Mouse (Mus musculus) WW6 (cell line): ENCODE results near the gene Ubl3.

Source experiments
- DNase-seq: peaks from one replicate; pipeline ENCODE4 v3.0.0-alpha.2; 2013; ENCODE audit warnings: low read depth, low spot score

The Ubl3 gene

DNA sequence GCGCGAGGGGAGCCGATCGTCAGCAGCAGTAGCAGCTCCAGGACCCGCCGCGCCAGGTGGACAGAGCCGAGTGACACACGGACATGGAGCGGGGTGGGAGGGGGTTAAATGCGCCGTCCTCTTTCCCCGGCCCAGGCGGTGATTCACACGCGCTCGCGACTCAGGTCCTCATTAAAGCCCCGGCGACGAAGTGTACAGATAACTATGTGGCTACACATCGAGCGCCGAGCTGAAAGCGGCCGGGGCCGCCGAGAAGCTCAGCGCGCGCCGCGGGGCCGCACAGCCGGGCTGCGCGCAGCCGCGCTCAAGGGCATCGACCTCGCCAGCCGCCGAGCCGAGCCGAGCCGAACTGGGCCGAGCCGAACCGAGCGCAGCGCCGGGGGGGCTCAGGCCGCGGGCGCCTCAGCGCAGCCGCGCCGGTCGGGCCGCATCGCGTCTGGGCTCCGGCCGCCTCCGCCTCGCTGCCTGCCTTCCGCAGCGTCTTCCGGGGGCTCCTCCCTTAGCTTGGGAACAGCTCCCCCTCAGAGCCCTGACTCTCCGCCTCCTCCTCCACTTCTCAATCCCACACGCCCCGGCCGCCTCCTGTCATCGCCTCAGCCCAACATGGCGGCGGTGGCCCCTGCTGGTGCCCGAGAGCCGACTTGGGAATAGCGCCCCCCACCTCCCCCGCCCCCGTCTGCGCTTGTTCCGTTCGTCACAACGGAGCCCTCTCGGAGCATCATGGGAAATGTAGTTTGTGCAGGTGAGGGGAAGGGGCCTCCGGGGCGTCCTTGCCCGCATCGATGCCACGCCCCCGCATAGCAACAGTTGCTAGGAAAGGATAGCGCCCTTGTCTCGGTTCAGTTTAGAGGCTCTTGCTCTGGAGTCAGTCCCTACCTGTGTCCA is at the start of gene Ubl3:
Ubl3 (minus strand) TSS at position 603 of the 885 bp plus-strand sequence.
- peak; percentile 95 for DNase-seq

DNA sequence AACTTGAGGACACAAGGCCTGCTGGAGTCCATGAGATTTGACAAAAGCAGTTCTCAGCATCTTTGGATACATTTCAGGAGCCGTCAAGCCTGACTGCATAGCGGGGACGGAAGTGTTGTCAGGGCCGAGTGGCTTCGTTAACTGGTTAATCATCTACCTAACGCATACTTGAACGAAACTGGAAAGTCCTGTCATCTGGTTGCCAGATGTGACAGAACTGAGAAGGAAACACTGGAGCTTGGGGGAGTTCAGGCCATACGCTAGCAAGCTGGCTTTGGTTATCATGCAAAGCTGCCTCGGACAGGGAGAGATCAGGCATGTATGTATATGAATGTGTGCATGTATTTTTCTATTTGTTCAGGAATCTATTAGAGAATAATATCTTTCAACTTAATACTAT is 45.8 kb upstream of the Ubl3 start:
- DNase-seq, result no peak

GRCm38 (mm10) chr5:148596086-148596753 is 43.6 kb upstream of the Ubl3 start:
- DNase-seq, result no peak

DNA sequence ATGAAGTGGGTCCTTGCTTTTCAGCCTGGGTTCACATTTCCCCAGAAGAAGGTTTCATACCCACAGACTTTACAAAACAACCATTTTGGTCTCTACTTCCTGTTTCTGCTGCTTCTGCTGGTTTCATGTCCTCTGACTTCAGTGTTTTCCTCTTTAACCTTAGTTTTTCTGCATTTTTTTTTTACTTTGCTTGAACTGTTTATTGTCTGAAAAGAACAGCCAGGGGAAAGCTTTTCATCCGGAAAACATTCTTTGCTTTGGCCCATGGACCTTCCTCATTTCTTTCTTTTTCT is 42.8 kb upstream of the Ubl3 start:
- no peak for DNase-seq

DNA sequence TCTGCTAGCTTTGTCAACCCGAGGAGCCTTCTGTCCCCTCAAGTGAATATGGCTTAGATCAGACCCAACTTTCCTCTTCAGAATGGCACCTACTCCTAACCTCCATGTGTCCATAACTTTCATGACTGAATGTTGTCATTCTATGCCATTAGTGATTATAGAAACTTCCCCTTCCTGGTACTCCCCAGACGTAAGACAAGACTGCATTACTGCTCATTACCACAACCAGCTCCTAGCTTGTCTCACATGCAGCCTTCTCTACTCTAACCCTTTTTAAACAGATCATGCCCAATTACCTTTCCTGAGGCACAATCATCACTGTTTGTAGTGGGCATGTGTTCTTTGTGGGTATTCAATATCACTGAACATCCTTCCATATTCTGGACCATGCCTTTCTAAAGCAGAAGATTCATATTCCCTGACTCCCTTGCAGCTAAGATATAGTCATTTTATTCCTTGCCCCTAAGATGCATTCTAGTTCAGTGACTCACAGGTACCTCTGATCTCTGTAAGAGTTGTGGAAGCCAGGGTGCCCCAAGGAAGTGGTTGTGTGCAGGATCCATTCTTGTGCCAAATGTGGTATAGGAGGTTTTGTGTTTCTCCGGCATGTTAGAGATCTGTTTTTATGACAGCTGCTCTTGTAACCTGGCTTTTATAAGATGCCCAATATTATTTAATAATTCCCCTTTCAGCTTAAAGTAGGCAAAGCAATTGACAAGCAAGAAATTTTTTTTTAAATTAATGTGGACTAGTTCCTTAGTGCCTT is 42.3 kb upstream of the Ubl3 start:
- no peak for DNase-seq

- no peak for DNase-seq
These were observed 41.0 kb upstream of the Ubl3 start for GRCm38 (mm10) chr5:148593607-148594006.

DNA sequence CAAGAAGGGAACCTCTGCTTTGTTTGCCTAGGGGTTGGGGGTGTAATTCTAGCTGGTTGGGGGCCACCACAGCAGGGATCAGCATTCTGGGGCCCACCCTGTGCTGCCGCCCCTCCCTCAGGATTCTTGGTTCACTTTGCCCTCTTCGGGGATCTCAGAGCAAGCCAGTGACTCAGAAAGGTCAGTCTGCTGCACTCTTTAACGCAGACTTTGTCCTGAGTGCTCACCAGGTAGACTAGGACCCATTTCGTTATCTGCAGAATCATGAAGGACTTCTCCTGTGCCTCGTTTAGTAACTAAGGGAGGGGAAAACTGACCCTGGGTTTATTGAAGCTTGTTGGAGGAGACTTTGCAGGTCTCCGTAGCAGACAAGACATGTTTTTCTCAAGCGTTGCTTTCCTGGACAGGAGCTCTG is 38.9 kb upstream of the Ubl3 start:
- DNase-seq, result no peak

GRCm38 (mm10) chr5:148590603-148591447 is 38.2 kb upstream of the Ubl3 start:
- no peak for DNase-seq

DNA sequence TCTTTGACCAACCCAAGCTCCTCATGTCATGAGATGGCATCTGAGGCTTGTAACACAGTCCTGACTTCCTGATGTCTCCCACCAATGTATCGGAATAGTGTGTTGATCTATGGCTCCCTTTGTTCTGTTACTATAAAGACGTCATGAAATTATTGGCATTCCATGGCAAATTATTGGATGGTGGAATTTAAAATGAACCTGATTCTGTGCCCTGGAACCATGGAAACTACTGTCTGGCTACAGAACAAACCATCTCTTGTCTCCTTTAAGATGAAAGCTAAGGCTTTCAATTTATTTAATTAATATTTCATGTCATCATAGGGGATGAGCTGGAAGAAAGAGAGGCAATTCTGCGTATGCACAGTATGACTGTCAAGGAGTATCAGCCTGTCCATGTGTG is 36.4 kb upstream of the Ubl3 start:
- DNase-seq, result no peak

DNA sequence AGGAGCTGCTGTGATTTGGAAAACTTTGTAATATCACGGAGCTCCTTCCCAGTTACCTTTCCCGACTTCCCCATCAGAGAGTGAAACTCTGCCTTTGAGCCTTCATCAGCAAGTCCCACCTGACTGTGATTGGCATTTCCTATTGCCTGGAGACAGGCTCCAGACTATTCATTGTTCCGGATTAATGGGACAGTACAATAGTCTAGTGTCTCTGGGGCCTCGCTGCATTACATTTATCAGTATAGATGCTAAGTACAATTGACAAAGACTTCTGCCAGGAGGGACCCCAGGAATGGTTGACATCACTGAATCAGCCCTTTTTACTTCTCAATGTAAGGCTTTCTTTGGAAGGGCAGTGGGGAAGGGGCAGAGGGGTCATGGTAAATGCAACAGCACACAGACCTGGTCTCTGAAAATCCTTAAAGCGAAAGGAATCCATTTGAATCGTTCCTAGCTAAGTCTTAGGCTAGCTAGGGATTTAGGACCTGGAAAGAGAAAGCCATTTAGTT is 35.6 kb upstream of the Ubl3 start:
- DNase-seq, result no peak

DNA sequence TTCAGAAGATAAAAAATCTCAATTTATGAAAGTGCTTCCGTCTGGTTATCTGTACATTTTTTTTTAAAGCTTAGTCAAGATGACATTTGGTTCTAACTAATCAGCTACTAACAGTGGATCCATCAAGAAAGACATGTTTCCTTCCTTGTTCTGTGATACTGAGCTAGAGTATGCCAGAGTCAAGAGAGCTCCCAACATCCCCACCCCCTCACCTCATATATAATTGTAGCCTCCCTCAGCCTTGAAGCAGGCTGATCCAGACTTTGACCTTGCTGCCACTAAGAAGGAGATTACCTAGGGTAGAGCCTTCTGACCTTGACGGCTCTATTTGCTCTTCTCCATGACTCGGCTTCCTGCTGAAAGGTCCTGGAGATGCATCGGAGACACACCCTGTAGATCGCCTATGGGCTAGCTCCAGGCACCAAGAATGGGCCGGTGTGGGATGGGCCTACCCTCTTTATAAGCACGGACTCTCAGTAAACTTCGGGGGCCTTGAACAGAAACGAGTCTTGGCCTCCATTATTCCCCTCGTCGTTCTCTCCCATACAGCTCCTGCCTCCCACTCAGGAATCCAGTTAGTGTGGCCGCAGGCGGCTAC is 27.9 kb upstream of the Ubl3 start:
- DNase-seq, result no peak

GRCm38 (mm10) chr5:148579156-148579555 is 26.6 kb upstream of the Ubl3 start:
- no peak for DNase-seq

GRCm38 (mm10) chr5:148578353-148578752 is 25.8 kb upstream of the Ubl3 start:
- DNase-seq, result no peak

DNA sequence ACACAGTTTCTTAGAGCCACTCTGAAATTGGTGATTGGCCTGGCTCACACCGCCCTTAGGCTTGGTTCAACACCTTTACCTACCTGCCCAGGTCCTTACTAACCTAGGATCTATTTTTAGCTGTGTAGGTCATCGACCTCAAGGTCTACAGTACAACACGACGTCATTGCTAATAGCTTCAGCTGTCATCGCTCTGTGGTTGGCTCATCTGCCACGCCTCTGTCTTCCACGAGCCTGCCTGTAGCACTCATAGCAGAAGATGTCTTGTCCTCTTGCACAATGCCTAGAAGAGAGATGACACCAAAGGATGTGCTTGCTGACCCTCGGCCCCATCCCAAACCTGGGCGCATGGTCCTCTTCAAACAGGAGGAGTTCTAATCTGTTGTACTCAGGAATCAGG is 24.7 kb upstream of the Ubl3 start:
- no peak for DNase-seq

DNA sequence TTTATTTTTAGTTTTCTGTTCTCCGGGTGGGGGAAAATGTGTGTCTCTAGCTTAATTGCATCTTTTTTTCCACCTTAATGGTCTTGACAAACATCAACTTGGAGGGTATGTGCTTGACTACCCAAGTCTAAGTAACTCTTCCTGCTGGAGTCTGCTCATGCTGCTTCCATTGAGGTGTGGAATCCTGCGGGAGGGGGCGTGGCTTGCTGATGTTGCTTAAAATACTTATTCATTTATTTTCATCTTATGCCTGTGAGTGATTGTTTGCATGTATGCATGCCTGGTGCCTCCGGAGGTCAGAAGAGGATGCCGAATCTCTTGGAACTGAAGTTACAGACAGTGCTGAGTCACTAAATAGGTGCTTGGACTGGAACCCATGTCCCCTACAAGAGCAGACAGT is 22.6 kb upstream of the Ubl3 start:
- no peak for DNase-seq

GRCm38 (mm10) chr5:148572676-148573075 is 20.1 kb upstream of the Ubl3 start:
- no peak for DNase-seq

DNA sequence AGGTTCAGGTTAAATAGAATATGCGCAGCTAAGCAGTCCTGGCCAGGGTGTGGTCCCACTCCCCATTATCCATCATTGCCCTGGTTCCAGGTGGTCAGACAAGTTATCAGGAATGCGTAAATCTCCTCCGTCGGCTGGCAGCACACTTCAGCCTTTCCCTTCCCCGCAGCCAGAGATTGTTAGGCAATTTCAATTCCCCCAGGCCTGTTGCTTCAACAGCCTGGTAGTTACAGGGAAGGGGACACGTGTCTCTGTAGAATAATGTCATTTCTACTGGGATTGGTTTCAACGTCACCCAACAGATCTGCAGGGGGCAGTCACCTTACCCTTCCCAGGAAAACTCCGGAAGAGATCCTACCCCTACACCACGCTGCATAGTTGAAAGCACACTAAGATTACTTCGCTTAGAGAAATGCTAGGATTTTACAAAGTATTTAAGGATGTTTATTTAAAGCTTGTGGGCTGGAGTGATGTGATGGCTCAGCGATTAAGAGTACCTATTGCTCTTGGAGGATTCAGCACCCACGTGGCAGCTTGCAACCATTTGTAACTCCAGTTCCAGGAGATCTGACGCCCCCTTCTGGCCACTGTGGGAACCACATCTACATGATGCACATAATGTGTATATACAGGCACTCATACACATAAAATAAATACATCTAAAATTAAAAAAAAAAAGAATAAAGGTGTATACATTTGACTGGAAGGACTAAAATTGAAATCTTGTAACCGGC is 18.1 kb upstream of the Ubl3 start:
- DNase-seq, result no peak

GRCm38 (mm10) chr5:148569444-148569843 is 16.9 kb upstream of the Ubl3 start:
- DNase-seq, result no peak

- DNase-seq, result no peak
These were observed 13.0 kb upstream of the Ubl3 start for GRCm38 (mm10) chr5:148565636-148566035.

GRCm38 (mm10) chr5:148564073-148564472 is 11.5 kb upstream of the Ubl3 start:
- no peak for DNase-seq
